Mouse (Mus musculus) left cerebral cortex, adult 2 months (tissue): ENCODE measurements around the gene Bcl2. TPM values are rescaled to one million over a fixed set of nuclear protein-coding genes. Genes with fewer than 3 reads are reported as not detected.

Source experiments
- DNase-seq, 2 experiments: peaks; one replicate each; pipeline ENCODE4 v3.0.0; 2021 to 2022; ENCODE audit warnings: low spot score in 2 of 2, mixed read lengths in 1 of 2; ENCODE audit errors: extremely low spot score in 1 of 2
- H3K27ac ChIP-seq: fragments of 200-600 bp; 2 replicates; pipeline ENCODE4 v1.8.1; 2022
- H3K4me3 ChIP-seq: fragments of 200-600 bp; 2 replicates; pipeline ENCODE4 v1.8.1; 2022
- CTCF ChIP-seq: fragments of 200-600 bp; IDR thresholded peaks from 2 replicates; pipeline ENCODE4 v1.8.1; 2022; ENCODE audit warnings: antibody characterized with exemption, mild to moderate bottlenecking, moderate library complexity
- intact Hi-C: fragments of 180-260 bp; cut with DNase I; formaldehyde crosslinking; loops from one replicate; pipeline ENCODE4 v1.15.1; 2025
- total RNA-seq, 2 experiments: library from RNA; stranded (reverse); gene quantifications; 2 replicates each; pipeline ENCODE4 v1.2.3; 2021

Bcl2 gene
- total RNA-seq, 2 experiments from 2014 or later = 14.5 to 17.5 TPM

DNA sequence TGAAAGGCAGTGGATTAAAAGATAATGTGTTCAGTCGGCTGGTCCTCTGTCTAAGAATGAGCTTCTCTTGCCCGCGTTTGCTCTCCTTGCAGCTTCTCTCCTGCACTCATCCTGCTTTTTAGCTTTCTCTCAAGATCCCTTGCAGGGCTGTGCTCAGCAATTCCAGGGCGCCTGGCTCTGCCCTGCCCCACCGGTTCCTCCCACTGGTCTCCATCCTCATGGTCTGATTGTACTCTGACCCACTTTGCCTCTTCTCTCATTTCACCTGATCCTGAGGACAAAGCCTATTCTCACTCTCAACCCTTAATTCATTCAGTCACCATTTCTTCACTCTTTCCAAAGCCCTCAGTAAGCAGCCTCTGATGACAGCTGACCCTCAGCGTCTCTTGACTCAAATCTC lies 102.8 kb downstream of the Bcl2 start:
- Histone ChIP-seq H3K4me3 (no peak overlapping the region), H3K27ac (no peak overlapping the region)
- intact Hi-C loops = no loop called here
- no peak for TF ChIP-seq CTCF
- no peak for DNase-seq

DNA sequence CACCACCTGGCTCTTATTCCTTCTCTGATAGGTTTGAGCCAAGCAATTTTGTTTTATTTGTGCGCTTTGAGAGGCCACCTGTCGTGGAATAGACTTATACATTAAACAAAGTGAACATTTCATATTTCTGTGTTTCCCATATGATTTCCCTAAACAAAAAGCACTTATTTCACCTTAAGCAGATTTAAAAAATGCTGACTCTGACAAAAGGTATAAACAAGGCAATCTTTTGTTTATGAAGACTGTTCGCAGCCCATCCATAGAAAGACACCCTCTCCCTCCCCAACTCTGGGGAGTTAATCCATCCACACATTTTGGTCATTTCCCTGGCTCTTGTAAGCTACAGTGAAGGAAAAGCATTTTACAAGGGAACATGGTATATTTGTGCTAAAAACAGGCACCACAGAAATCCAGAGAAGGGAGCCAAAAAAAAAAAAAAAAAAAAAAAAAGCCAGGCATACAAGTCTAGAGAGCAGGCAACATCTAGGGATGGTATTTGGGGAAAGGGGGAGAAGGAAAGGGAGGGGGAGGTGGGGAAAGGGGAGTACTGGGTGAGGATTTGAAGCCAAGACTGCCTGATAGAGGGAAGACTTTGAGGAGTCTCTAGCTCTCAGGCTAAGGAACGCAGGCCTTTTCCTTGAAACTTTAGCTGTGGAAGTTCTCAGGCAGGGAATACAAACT lies 105.8 kb downstream of the Bcl2 start:
- intact Hi-C loops = loop anchor here (5.0 kb wide), 1 partner anchor 104 kb away; the partner anchor contains the start of gene Bcl2
- Histone ChIP-seq H3K27ac (no peak overlapping the region), H3K4me3 (no peak overlapping the region)
- no peak for DNase-seq
- TF ChIP-seq CTCF = no peak

DNA sequence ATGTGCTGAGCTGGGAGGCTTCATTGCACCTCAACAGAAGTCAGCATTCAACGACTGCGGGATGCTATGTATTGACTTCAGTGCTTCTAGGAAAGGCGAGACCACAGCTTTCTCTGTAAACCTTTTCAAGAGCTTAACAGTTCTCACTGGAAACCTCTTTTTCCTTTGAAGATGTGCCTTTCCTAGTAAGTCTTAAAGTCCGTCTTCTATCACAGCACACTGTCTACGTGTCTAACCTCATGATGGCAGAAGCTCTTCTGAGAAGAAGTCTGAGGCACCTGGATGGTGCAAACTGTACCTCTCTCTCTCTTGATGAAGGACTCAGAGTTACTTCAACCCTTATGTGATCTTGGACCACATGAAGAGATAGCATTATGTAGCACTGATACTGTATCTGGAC lies 107.1 kb downstream of the Bcl2 start:
- DNase-seq = no peak
- no peak for TF ChIP-seq CTCF
- intact Hi-C loops = loop anchor here (5.0 kb wide), 1 partner anchor 105 kb away; the partner anchor contains the start of gene Bcl2

DNA sequence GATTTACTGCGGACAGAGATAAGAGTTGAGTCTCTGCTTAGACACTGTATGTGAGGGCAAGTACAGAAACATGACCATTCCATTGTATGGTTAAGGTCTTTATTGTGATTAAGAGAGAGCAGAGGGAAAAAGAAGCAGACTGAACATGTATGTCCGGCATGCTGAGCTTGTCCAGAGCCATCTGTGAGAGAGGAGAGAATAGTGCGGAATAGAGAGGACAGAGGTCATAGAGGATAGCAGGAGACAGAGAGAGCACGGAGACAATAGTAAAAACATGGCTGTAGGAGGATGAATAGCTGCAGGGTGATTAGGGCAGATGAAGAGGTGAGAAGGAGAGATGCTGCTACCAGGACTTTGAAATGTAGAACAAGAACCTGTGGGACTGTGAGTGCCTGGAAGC lies 110.7 kb downstream of the Bcl2 start:
- Histone ChIP-seq H3K27ac (no peak overlapping the region), H3K4me3 (no peak overlapping the region)
- intact Hi-C loops = no loop called here
- no peak for TF ChIP-seq CTCF
- DNase-seq = no peak

More for the DNA sequence above, 107.1 kb downstream of the Bcl2 start:
- Histone ChIP-seq H3K4me3 (no peak overlapping the region), H3K27ac (no peak overlapping the region)

DNA sequence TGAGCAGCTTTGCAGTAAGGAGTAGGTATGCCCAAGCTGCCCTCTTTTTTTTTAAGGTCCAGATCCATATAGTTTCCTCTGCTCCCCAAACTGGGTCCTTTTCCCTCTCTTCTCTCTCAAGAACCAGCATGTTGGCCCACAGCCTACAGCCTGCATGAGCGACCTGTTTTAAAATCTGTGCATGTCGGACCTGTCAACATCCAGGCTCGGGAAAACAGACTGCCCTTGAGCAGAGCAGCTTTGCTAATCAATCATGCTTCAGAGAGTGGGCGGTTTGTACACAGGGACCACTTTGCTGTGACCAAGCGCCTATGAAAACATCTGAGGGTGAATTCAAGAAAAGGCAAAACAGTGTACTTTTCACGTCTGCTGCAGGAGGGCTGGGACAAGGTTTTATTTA lies 111.1 kb downstream of the Bcl2 start:
- H3K4me3 ChIP-seq = no peak overlapping the region
- no peak for DNase-seq
- intact Hi-C loops = no loop called here
- TF ChIP-seq CTCF = no peak
- H3K27ac ChIP-seq = no peak overlapping the region; the same call in 1 of the 2 replicates

DNA sequence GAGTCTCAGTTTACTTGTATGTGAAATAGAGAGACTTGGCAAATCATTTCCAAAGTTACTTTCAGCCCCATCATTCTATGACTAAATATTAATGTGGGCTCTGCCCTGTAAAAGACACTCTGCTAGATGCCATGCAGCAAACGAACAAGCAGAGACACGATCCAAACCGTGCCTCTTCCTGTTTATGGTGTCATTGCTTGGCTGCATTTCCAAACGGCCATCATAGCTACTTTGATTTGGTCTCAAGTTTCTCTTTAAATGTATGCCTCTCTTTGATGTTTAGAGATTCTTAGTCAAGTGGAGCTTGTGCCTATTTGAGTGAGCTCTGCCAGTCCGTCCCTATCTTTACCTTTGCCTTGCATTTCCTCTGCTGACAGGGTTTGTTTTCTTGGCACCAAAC lies 111.5 kb downstream of the Bcl2 start:
- intact Hi-C loops = no loop called here
- TF ChIP-seq CTCF = no peak
- no peak for DNase-seq
- Histone ChIP-seq H3K27ac (no peak overlapping the region; the same call in 1 of the 2 replicates), H3K4me3 (no peak overlapping the region)

DNA sequence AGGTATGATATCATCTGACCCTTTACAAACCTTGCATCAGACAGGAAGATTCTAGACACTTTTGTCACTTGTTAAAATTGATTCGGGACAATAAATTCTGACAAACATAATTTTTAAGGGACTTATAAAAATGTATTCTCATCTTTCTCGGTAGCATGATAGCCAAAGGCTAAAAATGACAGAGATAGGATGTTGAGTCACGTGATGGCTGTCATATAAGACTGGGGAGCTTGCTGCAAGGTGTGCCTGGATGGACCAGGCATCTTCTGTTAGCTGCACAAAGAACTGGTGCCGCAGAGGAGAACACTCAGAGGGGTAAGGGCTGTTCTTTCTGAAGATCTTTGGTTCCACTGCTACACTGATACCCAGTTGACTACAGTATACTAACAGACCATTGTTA lies 112.8 kb downstream of the Bcl2 start:
- intact Hi-C loops = no loop called here
- TF ChIP-seq CTCF = no peak
- DNase-seq = no peak
- H3K27ac ChIP-seq = no peak overlapping the region
- no peak overlapping the region for H3K4me3 ChIP-seq

DNA sequence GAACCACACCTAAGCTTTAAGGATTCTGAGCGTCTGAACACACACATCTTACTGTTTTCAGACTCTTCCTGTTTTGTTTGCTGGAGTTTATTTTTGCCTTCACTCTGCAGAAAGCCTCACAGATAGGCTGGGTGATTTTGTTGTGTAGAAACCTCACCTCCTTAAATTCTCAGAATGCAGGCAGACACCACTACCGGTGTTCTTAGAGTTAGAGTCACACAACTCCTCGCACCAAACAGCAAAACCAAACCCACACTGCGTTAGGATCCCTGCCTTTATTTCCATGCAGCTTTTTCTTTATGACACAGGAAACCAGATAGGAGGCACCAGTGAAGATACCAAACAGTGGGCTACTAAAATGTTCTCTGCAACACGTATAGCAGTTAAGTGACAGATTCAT lies 113.2 kb downstream of the Bcl2 start:
- intact Hi-C loops = no loop called here
- no peak for TF ChIP-seq CTCF

DNA sequence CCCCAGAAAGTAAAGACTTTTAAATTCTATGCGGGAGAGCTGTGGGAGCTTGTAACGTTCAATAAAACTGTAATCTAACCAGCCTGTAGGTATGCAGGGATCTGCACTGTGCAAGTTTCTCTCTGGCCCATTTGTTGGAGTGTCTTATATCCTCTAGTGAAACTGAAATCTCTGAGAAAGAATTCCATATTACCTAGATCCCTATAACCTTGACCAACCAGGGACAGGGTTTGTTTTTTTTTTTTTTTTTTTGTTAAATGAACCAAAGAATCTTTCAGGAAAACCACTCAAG lies 115.8 kb downstream of the Bcl2 start:
- Histone ChIP-seq H3K4me3 (no peak overlapping the region), H3K27ac (no peak overlapping the region)
- TF ChIP-seq CTCF = no peak
- intact Hi-C loops = no loop called here
- no peak for DNase-seq

More for the DNA sequence above, 113.2 kb downstream of the Bcl2 start:
- Histone ChIP-seq H3K27ac (no peak overlapping the region), H3K4me3 (no peak overlapping the region)
- no peak for DNase-seq

DNA sequence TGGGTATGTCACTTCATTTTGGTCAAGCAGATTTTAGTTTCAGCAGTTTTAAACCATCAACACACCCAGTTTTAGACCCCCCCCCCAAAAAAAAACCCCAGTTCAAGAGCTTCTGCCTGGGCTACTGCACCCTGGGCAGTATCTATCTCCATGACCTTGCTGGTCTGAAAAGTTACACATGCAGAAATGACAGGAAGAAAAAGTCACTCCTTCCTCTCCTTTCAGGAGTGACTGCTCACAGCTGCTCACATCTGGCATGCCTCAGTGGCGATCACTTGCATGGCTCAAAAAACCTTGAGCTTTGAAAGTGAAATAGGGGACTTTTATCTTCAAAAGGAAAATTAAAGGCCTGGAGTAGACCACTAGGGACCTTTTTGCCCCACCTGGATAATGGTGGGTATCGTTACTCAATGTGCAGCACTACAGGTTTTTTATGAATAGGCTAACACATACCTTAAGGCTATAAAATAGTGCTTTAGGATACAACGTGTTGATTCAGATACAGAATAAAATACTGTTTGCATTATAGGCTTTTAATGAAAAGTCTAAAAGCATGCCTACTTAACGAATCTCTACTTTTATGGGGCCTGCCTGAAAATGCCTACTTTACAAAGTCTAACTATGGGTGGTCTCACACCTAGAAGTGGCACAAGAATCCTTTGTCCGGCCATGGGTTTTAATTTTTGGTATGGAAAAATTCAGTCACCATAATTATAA lies 116.3 kb downstream of the Bcl2 start:
- no peak overlapping the region for H3K27ac ChIP-seq
- intact Hi-C loops = no loop called here

DNA sequence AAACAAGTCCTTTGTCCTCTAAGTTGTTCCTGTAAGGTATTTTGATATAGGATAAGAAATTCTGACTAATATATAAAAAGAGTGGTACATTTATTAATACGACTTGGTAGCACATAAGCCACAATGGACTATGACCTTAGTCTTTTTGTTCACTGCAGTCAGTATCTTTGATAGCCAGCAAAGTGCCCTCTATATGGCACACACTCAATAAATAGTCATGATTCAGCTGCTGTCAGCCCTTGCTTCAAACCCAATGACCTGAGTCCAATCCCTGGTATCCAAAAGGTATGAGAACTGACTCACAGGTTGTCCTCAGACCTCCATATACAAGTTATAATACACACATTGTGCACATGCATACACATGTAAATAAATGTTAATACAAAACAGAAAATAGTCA lies 117.7 kb downstream of the Bcl2 start:
- Histone ChIP-seq H3K4me3 (no peak overlapping the region), H3K27ac (no peak overlapping the region)
- intact Hi-C loops = no loop called here
- no peak for DNase-seq
- no peak for TF ChIP-seq CTCF

More for the DNA sequence above, 116.3 kb downstream of the Bcl2 start:
- TF ChIP-seq CTCF = no peak
- DNase-seq = no peak
- no peak overlapping the region for H3K4me3 ChIP-seq

DNA sequence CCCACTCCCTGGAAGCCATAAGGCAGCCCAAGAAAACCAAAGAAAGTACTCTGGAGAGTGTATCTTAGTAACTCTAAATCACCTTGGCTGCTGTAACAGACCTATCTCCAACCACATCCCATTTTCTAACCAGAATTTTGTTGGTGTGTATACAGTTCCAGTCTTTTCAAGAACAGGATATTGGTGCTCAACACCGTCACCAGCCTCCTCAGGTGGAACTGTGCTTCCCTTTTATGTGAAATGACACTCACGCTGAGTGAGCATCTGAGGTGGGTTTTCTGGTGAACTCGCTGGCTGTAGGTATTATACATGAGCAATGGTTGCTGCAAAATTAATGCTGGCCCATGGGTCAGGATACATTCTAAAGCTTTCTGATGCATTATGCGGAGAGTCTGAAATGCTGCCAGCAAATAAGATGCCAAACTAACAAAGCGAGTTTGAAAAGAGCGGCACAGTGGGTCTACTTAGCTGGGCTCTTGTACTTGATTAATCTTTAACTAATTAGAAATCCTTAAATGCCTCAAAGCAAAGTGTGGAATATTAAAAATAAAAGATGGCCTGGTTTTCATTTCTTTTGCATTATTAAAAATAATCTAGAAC lies 118.7 kb downstream of the Bcl2 start:
- intact Hi-C loops = no loop called here
- no peak overlapping the region for H3K4me3 ChIP-seq
- TF ChIP-seq CTCF = no peak
- no peak overlapping the region for H3K27ac ChIP-seq
- no peak for DNase-seq
